Mouse (Mus musculus) thymus, adult 2 months (tissue): Measurements from ENCODE around the gene Nrg3. TPM values are rescaled to one million over a fixed set of nuclear protein-coding genes. Genes with fewer than 3 reads are reported as not detected.

Experiments
- DNase-seq: peaks from one replicate; pipeline ENCODE4 v3.0.0; 2021
- H3K27ac ChIP-seq: fragments of 200-500 bp; 2 replicates; pipeline ENCODE4 v1.5.1; 2012; ENCODE audit warnings: low read length, control low read depth; ENCODE audit not compliant: control insufficient read depth, insufficient read depth
- H3K27me3 ChIP-seq: fragments of 200-500 bp; 2 replicates; pipeline ENCODE4 v1.6.1; 2012; ENCODE audit warnings: mild to moderate bottlenecking, low read length, moderate library complexity, mixed read lengths; ENCODE audit not compliant: control insufficient read depth, insufficient read depth
- H3K36me3 ChIP-seq: fragments of 200-500 bp; 2 replicates; pipeline ENCODE4 v1.6.1; 2012; ENCODE audit warnings: mild to moderate bottlenecking, low read length, moderate library complexity; ENCODE audit not compliant: control insufficient read depth, insufficient read depth
- H3K4me1 ChIP-seq: fragments of 200-500 bp; replicated peaks from 2 replicates; pipeline ENCODE4 v1.6.1; 2012; ENCODE audit warnings: low read length; ENCODE audit not compliant: control insufficient read depth, insufficient read depth
- H3K4me3 ChIP-seq: fragments of 200-500 bp; 2 replicates; pipeline ENCODE4 v1.5.1; 2012; ENCODE audit warnings: mild to moderate bottlenecking, low read length, control low read depth, moderate library complexity; ENCODE audit not compliant: control insufficient read depth, insufficient read depth
- CTCF ChIP-seq: fragments of 200-500 bp; IDR thresholded peaks from 2 replicates; pipeline ENCODE4 v1.5.1; 2012; ENCODE audit warnings: mild to moderate bottlenecking, control low read depth, low read length, moderate library complexity, borderline replicate concordance; ENCODE audit not compliant: control insufficient read depth, poor library complexity, insufficient read depth; ENCODE audit errors: extremely low read depth
- POLR2A ChIP-seq: fragments of 200-500 bp; IDR thresholded peaks from 2 replicates; pipeline ENCODE4 v1.6.1; 2012; ENCODE audit warnings: mild to moderate bottlenecking, low read length, control low read depth, moderate library complexity; ENCODE audit not compliant: control insufficient read depth, poor library complexity, insufficient read depth; ENCODE audit errors: extremely low read depth
- WGBS: fragments of 180-500 bp; shearing (Covaris S2); methylation state at CpG from one replicate; pipeline ENCODE4 v1.1.7; 2018; 5-methylcytosine and 5-hydroxymethylcytosine counted together
- polyA plus RNA-seq: library from polyadenylated mRNA; depleted of rRNA; stranded (reverse); fragments of >200 nt; gene quantifications from 2 replicates; pipeline ENCODE4 v1.2.3, GENCODE M21; 2012

Nrg3 gene
- polyA plus RNA-seq, 1 experiment, result not detected

DNA sequence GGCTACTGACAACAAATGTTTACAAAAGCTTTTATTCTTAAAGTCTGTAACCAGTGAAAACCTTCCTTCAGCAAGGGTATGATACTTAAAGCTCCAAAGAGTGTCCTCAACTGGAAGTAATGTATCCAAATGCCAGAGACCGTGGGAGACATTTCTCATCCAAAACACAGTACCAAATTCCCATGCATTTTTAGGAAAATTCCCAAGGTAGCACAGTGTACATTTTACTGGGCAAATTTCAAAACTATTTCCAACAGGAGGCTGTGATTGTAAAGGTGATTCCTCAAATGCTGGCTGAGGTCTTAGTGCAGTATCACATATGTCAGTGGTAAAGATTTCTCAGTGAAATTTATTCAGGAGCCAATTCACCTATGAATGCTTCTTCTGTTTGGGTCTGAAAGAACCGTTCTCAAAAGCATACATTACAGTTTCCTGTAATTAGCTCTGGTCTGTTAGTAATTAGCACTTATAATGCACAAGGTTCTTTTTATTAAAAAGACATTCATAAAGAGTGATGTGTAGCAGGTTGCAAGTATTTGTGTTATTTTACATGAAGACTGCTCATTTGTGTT, 536.3 kb downstream of the Nrg3 start:
- WGBS, result 70% methylated on average over 2 of the region's 2 CpGs
- TF ChIP-seq POLR2A (no peak), CTCF (no peak)
- H3K27me3 ChIP-seq, result no peaks in the 10 kb centered on the region
- no peak overlapping the region for H3K4me3 ChIP-seq
- H3K36me3 ChIP-seq, result no peaks in the 10 kb centered on the region
- DNase-seq, result no peak
- H3K4me1 ChIP-seq, result no peaks in the 10 kb centered on the region
- no peak overlapping the region for H3K27ac ChIP-seq

GRCm38 (mm10) chr14:38923652-38924051, 549.2 kb downstream of the Nrg3 start:
- TF ChIP-seq POLR2A, result no peak
- Histone ChIP-seq H3K36me3 (no peaks in the 10 kb centered on the region), H3K27ac (no peak overlapping the region), H3K4me3 (no peak overlapping the region), H3K27me3 (no peaks in the 10 kb centered on the region), H3K4me1 (no peaks in the 10 kb centered on the region)
- 86% methylated on average over 1 of the region's 1 CpGs for WGBS
- no peak for DNase-seq

DNA sequence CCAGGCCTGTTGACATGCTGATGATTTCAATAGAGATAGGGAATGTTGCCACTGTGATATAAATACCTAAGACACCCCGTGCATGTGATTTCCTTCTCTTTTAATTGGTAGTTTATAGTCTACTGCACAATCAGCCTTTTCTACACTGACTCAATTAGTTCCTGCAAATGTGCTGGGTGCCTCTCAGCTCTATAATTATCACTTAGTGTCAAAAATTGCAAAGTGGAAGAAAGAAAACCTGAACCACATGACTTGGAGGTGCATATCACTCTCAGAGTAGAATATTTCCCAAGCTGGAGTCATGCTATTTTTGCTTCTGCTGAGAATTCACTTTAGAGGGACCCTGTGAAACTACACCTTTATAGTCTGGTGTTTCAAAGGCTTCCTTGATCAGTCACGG, 552.1 kb downstream of the Nrg3 start:
- Histone ChIP-seq H3K4me3 (no peak overlapping the region), H3K27ac (no peak overlapping the region), H3K4me1 (no peaks in the 10 kb centered on the region), H3K36me3 (no peaks in the 10 kb centered on the region), H3K27me3 (no peaks in the 10 kb centered on the region)
- TF ChIP-seq POLR2A (no peak), CTCF (no peak)
- WGBS, result 91% methylated on average over 2 of the region's 2 CpGs
- no peak for DNase-seq

- Histone ChIP-seq H3K27ac (no peak overlapping the region), H3K4me1 (no peaks in the 10 kb centered on the region), H3K4me3 (no peak overlapping the region), H3K27me3 (no peaks in the 10 kb centered on the region), H3K36me3 (no peaks in the 10 kb centered on the region)
- no peak for DNase-seq
- WGBS, result 67% methylated on average over 2 of the region's 2 CpGs
- TF ChIP-seq CTCF (no peak), POLR2A (no peak)
These were observed 602.3 kb downstream of the Nrg3 start for GRCm38 (mm10) chr14:38870591-38870990.

GRCm38 (mm10) chr14:38847566-38847965, 625.3 kb downstream of the Nrg3 start:
- no peak overlapping the region for H3K27ac ChIP-seq
- no peaks in the 10 kb centered on the region for H3K27me3 ChIP-seq
- WGBS, result 88% methylated on average over 1 of the region's 1 CpGs
- DNase-seq, result no peak
- H3K36me3 ChIP-seq, result no peaks in the 10 kb centered on the region
- no peaks in the 10 kb centered on the region for H3K4me1 ChIP-seq
- no peak overlapping the region for H3K4me3 ChIP-seq
- TF ChIP-seq POLR2A (no peak), CTCF (no peak)

GRCm38 (mm10) chr14:38847091-38847490, 625.8 kb downstream of the Nrg3 start:
- no peaks in the 10 kb centered on the region for H3K27me3 ChIP-seq
- no peaks in the 10 kb centered on the region for H3K4me1 ChIP-seq
- 76% methylated on average over 1 of the region's 1 CpGs for WGBS
- no peak overlapping the region for H3K27ac ChIP-seq
- H3K36me3 ChIP-seq, result no peaks in the 10 kb centered on the region
- no peak for DNase-seq
- TF ChIP-seq CTCF (no peak), POLR2A (no peak)
- no peak overlapping the region for H3K4me3 ChIP-seq

DNA sequence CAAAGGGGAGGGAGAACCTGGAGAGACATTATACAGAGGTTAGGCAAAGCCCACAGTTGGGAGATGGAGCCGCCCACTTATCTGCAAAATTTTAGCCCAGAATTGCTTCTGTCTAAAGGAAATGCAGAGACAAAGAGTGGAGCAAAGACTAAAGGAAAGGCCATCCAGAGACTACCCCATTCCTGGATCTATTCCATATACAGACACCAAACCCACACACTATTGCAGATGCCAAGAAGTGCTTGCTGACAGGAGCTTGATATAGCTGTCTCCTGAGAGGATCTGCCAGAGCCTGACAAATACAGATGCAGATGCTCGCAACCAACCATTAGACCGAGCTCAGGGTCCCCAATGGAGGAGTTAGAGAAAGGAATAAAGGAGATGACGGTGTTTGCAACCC, 637.9 kb downstream of the Nrg3 start:
- H3K27ac ChIP-seq, result no peak overlapping the region
- no peaks in the 10 kb centered on the region for H3K36me3 ChIP-seq
- 88% methylated on average over 4 of the region's 4 CpGs for WGBS
- no peaks in the 10 kb centered on the region for H3K27me3 ChIP-seq
- H3K4me1 ChIP-seq, result no peaks in the 10 kb centered on the region
- no peak overlapping the region for H3K4me3 ChIP-seq
- TF ChIP-seq POLR2A, result no peak
- TF ChIP-seq CTCF, result no peak
- no peak for DNase-seq
